Mouse (Mus musculus) erythroblast, embryonic 14.5 days (primary cell): Measurements from ENCODE around the gene Thsd4.

Source experiments
- GATA1 ChIP-seq: IDR thresholded peaks from 2 replicates; pipeline ENCODE4 v1.6.1; 2012; ENCODE audit warnings: low read length, inconsistent platforms, mixed read lengths
- TAL1 ChIP-seq: IDR thresholded peaks from 3 replicates; pipeline ENCODE4 v1.6.1; 2012; ENCODE audit warnings: low read length, inconsistent platforms, mixed read lengths

DNA sequence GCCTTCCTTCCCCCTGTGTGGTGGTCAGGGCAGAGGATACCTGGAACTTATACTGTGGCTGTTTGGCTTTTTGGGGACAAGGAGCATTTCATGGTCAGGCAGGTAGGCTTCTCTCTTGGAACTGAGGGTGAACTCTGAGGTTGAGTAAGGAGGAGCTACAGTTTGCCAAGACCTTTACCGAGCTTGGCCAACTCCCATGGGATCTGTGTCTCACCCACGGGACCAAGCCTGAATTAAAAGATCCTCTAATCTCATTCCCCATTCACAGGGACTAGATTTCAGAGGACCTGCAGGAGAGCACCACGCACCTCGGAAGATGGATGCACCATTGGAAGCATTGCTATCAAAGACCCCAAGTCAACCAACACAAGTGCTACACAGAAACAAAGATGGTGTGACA, 487.0 kb downstream of the Thsd4 start:
- TF ChIP-seq TAL1 (no peak), GATA1 (no peak)
